Mouse (Mus musculus) frontal cortex, postnatal 36 days (tissue): ENCODE results near the gene Cdc6.

Experiments used
- DNase-seq, 2 experiments: peaks; one replicate each; pipeline ENCODE4 v3.0.0; 2022; ENCODE audit warnings: low spot score in 2 of 2

The Cdc6 gene

GRCm38 (mm10) chr11:98943741-98944461, 36.3 kb downstream of the Cdc6 start:
- DNase-seq, result no peak

DNA sequence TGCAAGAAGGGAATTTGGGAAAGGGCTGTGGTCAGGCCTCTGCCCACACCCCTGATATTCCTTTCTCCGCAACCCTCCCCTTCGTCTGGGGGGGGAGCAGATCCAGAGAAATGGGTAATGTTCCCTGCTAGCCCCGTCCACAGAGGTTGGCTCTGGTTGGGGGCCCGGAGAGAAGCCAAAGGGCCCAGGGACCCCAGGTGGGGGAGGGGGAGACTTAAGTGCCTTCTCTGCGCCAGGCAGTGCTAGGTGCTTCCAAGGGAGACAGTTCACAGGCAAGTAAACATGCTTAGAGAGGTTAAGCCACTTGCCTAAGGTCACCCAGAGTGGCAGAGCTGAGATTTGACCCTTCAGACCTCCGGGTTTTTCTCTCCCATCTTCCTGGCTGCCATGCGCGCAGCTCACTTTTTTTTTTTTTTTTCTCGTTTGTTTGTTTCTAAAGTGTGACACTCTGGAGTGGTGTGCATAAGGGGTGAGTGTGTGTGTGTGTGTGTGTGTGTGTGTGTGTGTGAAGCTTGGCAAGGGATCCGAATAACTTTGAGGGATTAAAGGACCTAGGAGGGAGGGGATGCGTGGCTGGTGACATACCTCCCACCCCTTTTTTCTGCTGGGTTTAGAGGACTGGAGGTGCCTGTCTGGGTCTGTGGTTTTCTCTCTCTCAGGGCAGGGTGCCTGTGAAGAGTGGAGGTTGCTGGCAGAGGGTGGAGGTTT, 37.5 kb downstream of the Cdc6 start:
- DNase-seq, result no peak

GRCm38 (mm10) chr11:98945605-98945977, 38.0 kb downstream of the Cdc6 start:
- no peak for DNase-seq

DNA sequence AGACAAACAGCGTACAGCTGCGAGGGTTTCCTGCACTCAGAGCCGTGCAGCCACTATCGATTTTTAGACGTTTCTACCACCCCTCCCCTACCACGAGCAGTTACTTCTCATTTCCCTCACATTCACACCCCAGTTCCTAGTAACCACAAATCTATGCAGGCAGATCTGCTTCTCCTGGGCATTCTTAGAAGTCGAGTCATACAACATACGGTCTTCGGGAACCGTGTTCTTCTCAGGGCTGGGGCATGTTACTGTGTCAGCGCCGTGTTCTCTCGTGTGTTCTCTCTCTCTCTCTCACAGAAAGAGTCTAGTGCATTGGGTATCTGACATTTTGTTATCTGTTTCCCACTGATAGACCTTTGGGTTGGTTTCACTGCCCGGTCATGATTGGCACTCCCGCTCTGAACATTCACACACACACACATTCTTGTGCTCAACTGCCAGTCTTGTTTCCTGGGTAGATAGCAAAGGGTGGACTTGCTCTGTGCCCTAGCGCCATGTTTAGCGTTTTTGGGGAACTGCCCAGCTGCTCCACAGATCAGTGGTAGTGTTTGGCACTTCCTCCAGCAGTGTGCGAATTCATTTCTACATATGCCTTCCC, 40.5 kb downstream of the Cdc6 start:
- DNase-seq, result no peak

DNA sequence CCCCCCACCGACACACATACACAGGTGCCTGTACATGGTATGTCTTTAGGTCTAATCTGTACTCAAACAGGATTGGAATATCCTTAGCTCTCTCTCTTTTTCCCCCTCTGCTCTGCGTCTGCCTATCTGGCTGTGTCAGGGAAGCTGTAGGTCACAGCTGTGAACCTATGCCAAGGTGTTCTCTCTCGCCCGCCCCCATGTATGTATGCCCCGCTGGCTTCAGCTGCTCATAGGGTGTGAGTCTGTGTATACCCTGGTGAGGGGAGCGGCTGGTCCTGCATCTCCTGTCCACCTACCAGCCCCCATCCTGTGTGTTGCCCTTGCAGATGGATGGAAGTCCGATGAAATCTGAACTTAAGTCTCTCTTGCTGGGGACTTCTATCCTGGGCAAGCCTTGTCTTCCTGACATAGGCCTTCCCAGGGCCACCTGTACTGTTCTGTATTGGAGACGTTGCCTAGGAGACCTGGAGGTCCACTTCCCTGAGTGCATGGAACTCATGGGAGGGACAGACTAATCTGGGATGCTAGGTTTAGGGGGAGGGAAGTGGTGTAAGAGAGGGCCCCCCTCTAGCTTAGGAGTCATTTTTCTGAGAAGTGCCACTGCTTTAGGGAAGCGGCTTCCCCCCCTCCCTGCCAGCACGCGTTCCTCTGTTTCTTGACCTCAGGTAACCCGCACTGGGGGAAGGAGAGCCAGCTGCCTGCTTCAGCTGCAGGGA, 41.8 kb downstream of the Cdc6 start:
- DNase-seq, result no peak

DNA sequence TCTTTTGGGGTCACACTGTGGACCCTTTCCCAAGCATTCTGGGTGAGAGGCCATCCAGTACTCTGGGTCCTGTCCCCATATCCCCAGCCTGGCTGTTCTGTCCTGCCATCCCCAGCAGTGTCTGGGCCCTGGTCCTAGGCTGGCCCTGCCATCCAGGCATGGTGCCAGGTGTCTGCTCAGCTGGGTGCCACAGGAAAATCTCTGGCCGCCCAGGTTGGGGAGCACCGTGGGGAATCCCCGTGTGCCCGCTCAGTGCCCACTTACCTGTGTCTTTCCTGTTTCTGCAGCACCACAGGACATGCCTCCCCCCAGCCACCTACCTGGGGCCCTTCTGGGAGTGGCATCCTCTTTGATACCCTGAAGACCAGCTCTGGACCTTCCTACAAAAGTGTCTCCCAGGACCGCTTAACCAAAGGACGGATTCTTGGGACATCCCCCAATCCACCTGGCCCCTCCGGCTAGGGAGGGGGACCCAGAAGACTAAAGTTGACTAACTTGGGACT, 42.4 kb downstream of the Cdc6 start:
- DNase-seq, result no peak

GRCm38 (mm10) chr11:98950484-98950883, 42.9 kb downstream of the Cdc6 start:
- no peak for DNase-seq

DNA sequence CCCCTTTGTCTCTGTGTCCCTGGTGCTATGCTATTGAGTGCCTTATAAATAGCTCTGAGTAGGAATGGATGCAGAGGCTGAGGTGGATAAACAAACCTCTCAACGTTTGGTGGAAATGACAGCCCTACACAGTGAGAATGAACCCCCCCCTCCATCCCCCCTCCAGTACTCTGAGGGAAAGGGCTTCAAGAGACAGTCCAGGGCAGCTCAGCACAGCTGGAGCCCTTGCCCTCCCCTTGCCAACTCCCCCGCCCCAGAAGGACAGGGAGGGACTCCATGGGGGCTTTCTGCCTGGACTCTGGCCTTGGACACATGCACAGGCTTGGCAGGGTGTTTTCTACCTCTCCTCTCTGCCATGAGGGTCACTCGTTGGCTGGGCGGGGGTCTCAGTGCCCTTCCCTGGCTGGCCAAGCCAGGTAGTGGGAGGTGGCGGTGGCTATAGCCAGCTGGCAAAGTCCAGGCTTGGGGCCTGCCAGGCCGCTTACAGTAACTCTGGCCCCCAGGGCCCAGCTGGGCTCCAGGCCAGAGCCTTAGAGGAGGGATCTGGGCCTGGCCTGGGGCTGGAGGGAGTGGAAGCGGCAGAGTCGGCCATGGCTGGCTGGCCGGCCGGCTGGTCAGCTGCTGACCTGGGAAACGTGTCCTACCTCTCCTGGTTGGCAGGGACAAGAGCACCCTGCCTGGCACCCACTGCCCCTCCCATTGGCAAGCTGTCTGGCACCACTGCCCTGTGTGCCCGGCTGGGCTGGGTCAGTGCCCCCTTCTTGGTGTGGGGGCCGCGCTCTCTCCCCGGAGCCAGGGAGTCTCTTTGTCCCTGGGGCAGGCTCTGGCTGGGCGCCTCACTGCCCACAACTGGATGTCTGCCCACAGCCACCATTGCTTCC, 43.7 kb downstream of the Cdc6 start:
- peak in 1 of 2 experiments; percentile 62 for DNase-seq

- no peak for DNase-seq
Observed at GRCm38 (mm10) chr11:98952111-98952510, 44.5 kb downstream of the Cdc6 start.

GRCm38 (mm10) chr11:98952736-98953135, 45.1 kb downstream of the Cdc6 start:
- no peak for DNase-seq

GRCm38 (mm10) chr11:98953361-98953760, 45.8 kb downstream of the Cdc6 start:
- DNase-seq, result no peak

DNA sequence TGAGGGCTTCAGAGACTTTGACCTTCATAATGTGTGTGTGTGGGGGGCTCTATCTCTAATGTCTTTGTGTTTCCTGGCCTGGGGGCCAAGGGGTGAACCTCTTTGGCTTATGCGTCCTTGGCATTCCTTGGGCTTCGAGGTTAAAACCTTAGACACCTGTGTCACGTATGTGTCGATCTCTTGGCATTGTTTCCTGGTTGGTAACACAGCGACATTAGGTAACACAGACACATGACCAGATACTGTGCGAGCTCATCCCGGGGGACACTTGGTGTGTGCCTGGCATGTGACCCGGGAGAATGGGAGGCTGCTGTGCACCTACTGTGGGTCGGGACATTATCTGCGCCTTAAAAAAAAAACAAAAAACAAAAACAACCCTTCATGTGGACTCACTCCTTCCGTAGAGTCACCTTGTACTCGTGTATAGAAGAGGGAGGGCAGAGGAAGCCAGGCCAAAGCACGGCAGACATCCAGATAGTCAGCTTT, 46.3 kb downstream of the Cdc6 start:
- no peak for DNase-seq

DNA sequence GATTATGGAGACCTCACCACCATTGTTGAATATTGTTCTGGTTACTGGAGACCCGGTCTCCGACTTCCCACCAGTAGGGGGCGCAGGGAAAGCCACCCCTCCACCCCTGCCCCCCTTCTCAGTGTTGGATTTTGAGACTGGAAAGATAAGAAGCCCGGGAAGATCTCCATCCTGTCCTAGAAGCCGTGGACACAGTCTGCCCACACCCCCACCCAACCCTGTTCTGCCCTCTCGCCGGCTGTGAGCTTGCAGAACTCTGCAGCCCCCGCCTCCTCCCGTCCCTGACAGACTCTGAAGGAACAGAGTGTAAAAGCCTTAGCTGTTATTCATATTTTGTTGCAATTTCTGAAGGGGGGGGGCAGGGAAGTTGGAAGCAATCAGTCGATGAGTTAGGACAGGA, 46.8 kb downstream of the Cdc6 start:
- DNase-seq, result peak in 1 of 2 experiments; percentile 62

DNA sequence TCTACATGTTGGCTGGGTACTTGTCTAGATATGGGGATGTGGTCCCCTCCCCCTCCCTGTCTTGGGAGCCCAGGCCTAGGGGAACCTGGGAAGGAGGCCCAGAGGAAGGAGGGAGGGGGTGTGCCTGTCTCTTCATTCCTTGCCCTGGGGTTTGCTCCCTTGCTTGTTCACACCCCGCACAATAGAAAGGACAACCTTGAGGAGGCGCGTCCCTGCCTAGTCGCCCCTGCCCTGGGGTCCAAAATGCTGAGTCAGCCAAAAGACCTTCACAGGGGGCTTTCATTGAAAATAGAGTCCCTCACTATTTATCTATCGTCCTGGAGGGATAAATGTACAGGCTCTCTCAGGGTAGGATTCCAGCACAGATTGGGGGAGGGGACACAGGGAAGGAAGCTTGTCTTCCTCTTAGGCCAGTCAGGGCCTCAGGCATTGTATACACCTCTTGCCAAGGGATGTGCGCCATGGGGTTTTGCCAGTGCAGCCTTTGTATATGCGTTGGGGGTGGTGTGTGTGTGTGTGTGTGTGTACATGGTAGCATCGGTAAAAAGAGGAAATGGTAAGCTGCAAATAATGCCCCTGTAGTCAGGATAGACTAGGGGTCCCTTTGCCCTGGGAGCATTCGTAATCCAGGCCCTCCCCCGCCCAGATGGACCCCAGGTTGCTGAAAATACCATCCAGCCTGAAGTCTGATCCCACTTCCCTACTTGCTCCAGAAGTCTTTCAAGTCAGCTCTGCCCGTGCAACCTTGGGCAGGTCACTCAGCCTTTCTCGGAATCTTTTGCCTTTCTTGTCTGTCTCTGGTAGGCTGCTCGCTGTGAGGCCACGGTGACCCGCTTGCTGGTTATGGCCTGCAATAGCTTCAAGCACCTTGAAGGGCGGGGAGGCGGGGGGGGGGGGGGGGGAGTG, 47.5 kb downstream of the Cdc6 start:
- no peak for DNase-seq

GRCm38 (mm10) chr11:98955707-98956235, 48.2 kb downstream of the Cdc6 start:
- no peak for DNase-seq

DNA sequence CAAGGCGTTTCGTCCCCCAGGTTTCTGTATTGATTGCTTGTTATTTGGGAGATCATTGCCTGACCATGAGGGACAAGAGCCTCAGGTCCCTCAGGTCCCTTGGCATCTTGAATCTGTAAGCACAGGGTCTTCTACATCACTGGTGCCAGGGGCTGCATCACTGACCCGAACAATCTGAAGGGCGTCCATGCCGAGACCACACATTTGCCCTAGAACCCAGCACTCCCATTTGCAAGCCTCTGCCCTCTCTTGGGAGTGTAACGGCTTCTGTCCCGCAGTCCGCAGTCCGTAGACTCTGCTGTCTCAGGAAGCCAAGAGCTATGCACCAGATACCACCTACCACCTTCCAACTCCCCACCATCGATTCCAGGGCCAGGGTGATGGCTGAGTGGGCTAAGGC, 48.7 kb downstream of the Cdc6 start:
- no peak for DNase-seq

GRCm38 (mm10) chr11:98959437-98960312, 52.1 kb downstream of the Cdc6 start:
- DNase-seq, result peak; percentile 69 to 76

GRCm38 (mm10) chr11:98960313-98960906, 52.8 kb downstream of the Cdc6 start:
- DNase-seq, result no peak
